Comparison of ENCODE assay signal across 8 mouse cellular contexts in genomic region chr11:120098588-120099511, GRCm38 (mm10). TPM values are rescaled to one million over a fixed set of nuclear protein-coding genes. Genes with fewer than 3 reads are reported as not detected.
A peak's percentile ranks its signal among the peaks of the same experiment; 100 is the strongest.
DNase-seq lines count a peak whose midpoint lies in the region; ATAC-seq lines count a peak whose summit lies in the region.

Tepsin (minus strand) TSS chr11:120098731.
Ndufaf8 (plus strand) TSS chr11:120098928.

- no peaks in the 10 kb centered on the region for H3K9me3 ChIP-seq in hindbrain, embryonic 11.5 days (ENCODE audit: control insufficient read depth, low read length)

- under 1% methylated on average over 77 of the region's 77 CpGs for WGBS in hindbrain, embryonic 11.5 days

- peaks cover 2% of the 10 kb centered on the region for H3K4me1 ChIP-seq in hindbrain, embryonic 11.5 days (replicated peaks; ENCODE audit: control insufficient read depth, insufficient read depth, low read length)

- peak within 1 kb of the TSS; percentile 88 for H3K4me3 ChIP-seq in hindbrain, embryonic 11.5 days (ENCODE audit: low read depth, low read length)

- peak within 1 kb of the TSS; percentile 91 for H3K4me2 ChIP-seq in hindbrain, embryonic 11.5 days (replicated peaks; ENCODE audit: low read depth, low read length)

- peak within 1 kb of the TSS; percentile 89 for H3K27ac ChIP-seq in hindbrain, embryonic 11.5 days (ENCODE audit: low read depth, low read length)

- no peaks in the 10 kb centered on the region for H3K36me3 ChIP-seq in hindbrain, embryonic 11.5 days (ENCODE audit: control insufficient read depth, insufficient read depth, low read length)

- peak within 1 kb of the TSS; percentile 88 for H3K9ac ChIP-seq in hindbrain, embryonic 11.5 days (ENCODE audit: low read depth, low read length)

- ATAC-seq in hindbrain, embryonic 11.5 days (ENCODE audit: low FRiP score): peak; percentile 97

- H3K27me3 ChIP-seq in hindbrain, embryonic 11.5 days (ENCODE audit: control insufficient read depth, insufficient read depth, low read length): no peaks in the 10 kb centered on the region

- peak; percentile 96 for DNase-seq in Muller cell, postnatal 12 days (ENCODE audit: inconsistent ontology term)
- DNase-seq in cerebellum, adult 9-11 months: peak; percentile 99
- DNase-seq in frontal cortex, adult 2 months (ENCODE audit: extremely low spot score in 1 of 2, low spot score in 1 of 2): peak; percentile 98 to 100
- DNase-seq in hindbrain, embryonic 11.5 days (ENCODE audit: low spot score): peak; percentile 98
- DNase-seq in layer of hippocampus, postnatal 10 days (ENCODE audit: low spot score in 2 of 2): peak; percentile 100
- DNase-seq in lung, postnatal 10 days: peak; percentile 99
- peak; percentile 99 for DNase-seq in ovary, postnatal 36 days (ENCODE audit: low spot score)
- DNase-seq in thymus, postnatal 25 days: peak; percentile 100

RNA-seq across cellular contexts. Expression of gene Tepsin, which starts in this region (rescaled TPM):
- polyA plus RNA-seq in frontal cortex, adult 2 months (2012; rRNA removed): 31.1 and 35.6 TPM in 2 replicates
- 16.9 and 17.6 TPM in 2 replicates for polyA plus RNA-seq in hindbrain, embryonic 11.5 days (2014; fragmentation: Nextera tagmentation; extraction: Ambion mirVana)
- 10 to 100 TPM; 19.3 to 19.7 TPM for total RNA-seq in layer of hippocampus, postnatal 10 days (2021)

RNA-seq across cellular contexts. Expression of gene Ndufaf8, which starts in this region (rescaled TPM):
- polyA plus RNA-seq in frontal cortex, adult 2 months (2012; rRNA removed): 42.3 and 46.2 TPM in 2 replicates
- polyA plus RNA-seq in hindbrain, embryonic 11.5 days (2014; fragmentation: Nextera tagmentation; extraction: Ambion mirVana): 62.8 and 67.5 TPM in 2 replicates
- 10 to 100 TPM; 36.4 to 37.3 TPM for total RNA-seq in layer of hippocampus, postnatal 10 days (2021)

Comparison
In these comparisons a context has a peak if more than half of its experiments do, and no peak if none do; other contexts are left out.
1. Peak in every context shown above with its lines: DNase-seq, ATAC-seq, H3K4me3 ChIP-seq and H3K27ac ChIP-seq.